Mouse (Mus musculus) kidney, adult 2 months (tissue): ENCODE data around the gene Apol8.

Experiments used
- CTCF ChIP-seq: fragments of 200-500 bp; conservative IDR thresholded peaks from 2 replicates; pipeline ENCODE4 v1.5.1; 2011; ENCODE audit warnings: low read depth, mild to moderate bottlenecking, control low read depth, low read length, moderate library complexity, mixed read lengths; ENCODE audit not compliant: insufficient read depth, insufficient read length
- POLR2A ChIP-seq: fragments of 200-500 bp; IDR thresholded peaks from one replicate; pipeline ENCODE4 v1.6.1; 2011; ENCODE audit warnings: low read depth, low read length, control low read depth

DNA sequence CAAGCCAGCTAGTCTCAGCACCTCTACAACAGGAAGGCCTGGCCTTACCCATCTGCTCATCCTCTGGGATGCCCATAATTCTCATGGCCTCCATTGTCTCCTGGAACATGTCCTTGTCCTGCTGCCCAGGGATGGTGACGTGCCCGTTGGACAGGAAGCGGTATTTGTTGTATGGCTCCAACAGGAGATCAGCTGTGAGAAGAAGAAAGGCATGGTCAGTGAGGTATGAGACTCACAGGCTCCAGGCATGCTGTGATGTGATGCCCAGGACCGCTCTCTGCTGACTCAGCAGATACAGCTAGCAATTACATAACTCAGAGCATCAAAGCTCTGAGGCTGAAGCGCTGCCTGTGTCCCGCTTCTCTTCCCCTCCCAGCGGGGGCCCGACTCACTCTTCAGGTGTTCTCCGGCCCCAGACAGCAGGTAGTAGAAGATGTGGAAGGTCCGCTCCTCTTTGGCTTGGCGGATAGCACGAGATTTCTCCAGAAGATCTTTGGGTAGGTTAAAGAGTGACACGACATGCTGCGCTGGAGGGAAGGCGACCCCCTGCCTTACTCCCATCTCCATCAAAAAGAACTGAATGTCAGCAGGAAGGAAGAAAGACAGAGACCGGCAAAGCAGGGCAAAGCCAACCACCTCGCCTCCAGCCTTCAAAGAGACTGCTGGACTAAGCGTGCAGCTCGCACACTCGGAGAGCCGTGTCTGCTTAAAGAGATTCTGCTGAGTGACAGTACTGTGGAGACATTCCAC is 34.0 kb upstream of the Apol8 start:
- TF ChIP-seq POLR2A, result no peak
- no peak for TF ChIP-seq CTCF
